Mouse (Mus musculus) heart, embryonic 16.5 days (tissue): ENCODE data around the gene Ntan1. TPM values are rescaled to one million over a fixed set of nuclear protein-coding genes. Genes with fewer than 3 reads are reported as not detected.

Experiments used
- ATAC-seq: fragments of 200-750 bp; cut with Nextera tagmentation; replicated peaks from 2 replicates; pipeline ENCODE4 v1.8.0; 2017; ENCODE audit warnings: moderate number of reproducible peaks; ENCODE audit not compliant: insufficient read depth, low FRiP score; ENCODE audit errors: extremely low read depth
- H3K27ac ChIP-seq: fragments of 300-500 bp; sonication (generic); 2 replicates; pipeline ENCODE4 v1.5.1; 2014; ENCODE audit warnings: mild to moderate bottlenecking, low read length, control low read depth, moderate library complexity
- H3K27me3 ChIP-seq: fragments of 300-500 bp; sonication (generic); 2 replicates; pipeline ENCODE4 v1.6.1; 2014; ENCODE audit warnings: low read length, mixed read lengths; ENCODE audit not compliant: control insufficient read depth, insufficient read depth
- H3K36me3 ChIP-seq: fragments of 300-500 bp; sonication (generic); 2 replicates; pipeline ENCODE4 v1.6.1; 2014; ENCODE audit not compliant: control insufficient read depth, insufficient read depth
- H3K4me1 ChIP-seq: fragments of 300-500 bp; sonication (generic); 2 replicates; pipeline ENCODE4 v1.6.1; 2014; ENCODE audit warnings: low read length, mixed read lengths; ENCODE audit not compliant: control insufficient read depth, insufficient read depth
- H3K4me2 ChIP-seq: fragments of 300-500 bp; sonication (generic); 2 replicates; pipeline ENCODE4 v1.6.1; 2014; ENCODE audit warnings: low read depth, mild to moderate bottlenecking, control low read depth, low read length
- H3K4me3 ChIP-seq: fragments of 300-500 bp; sonication (generic); 2 replicates; pipeline ENCODE4 v1.5.1; 2014; ENCODE audit warnings: mild to moderate bottlenecking, control low read depth, low read length
- H3K9ac ChIP-seq: fragments of 300-500 bp; sonication (generic); 2 replicates; pipeline ENCODE4 v1.6.1; 2014; ENCODE audit warnings: low read length, control low read depth
- H3K9me3 ChIP-seq: fragments of 300-500 bp; sonication (generic); replicated peaks from 2 replicates; pipeline ENCODE4 v1.6.1; 2016; ENCODE audit warnings: low read length; ENCODE audit not compliant: control insufficient read depth
- WGBS: fragments of 180-500 bp; shearing (Covaris S2); extraction: QIAGEN DNeasy Blood & Tissue Kit; methylation state at CpG from one replicate; pipeline ENCODE4 v1.1.7; 2014; 5-methylcytosine and 5-hydroxymethylcytosine counted together
- polyA plus RNA-seq: library from polyadenylated mRNA; unstranded; fragments of >200 nt; fragmentation: Nextera tagmentation; extraction: Ambion mirVana; gene quantifications from 2 replicates; pipeline ENCODE4 v1.2.1, GENCODE M21; 2015

Ntan1 gene
- polyA plus RNA-seq, 1 experiment from 2014 or later, result 145 TPM

DNA sequence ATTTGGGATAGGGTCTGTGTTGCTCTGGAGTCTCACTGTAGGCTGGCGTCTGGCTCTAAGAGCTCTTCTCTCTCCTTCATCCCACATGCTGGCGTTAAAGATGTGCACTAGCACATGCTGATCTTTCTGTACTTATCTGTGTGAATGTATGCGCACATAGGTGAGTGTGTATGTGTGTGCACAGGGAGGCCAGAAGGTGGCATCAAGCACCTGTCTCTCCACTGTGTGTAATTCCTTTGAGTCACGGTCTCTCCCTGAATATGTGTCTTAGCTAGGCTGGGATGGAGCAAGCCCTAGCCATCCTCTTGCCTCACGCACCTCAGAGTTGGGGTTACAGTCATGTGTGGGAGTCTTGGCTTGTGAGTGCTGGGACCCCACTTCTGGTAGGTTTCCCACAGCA is 2.1 kb downstream of the Ntan1 start:
- 97% methylated on average over 5 of the region's 5 CpGs for WGBS
- Histone ChIP-seq H3K27ac (no peak overlapping the region), H3K9me3 (no peaks in the 10 kb centered on the region), H3K4me3 (no peak overlapping the region), H3K27me3 (no peaks in the 10 kb centered on the region), H3K4me2 (peak overlapping the region; percentile 87; the same call in 1 of the 2 replicates), H3K4me1 (peaks cover 15% of the 10 kb centered on the region), H3K9ac (no peak overlapping the region), H3K36me3 (no peaks in the 10 kb centered on the region)
- ATAC-seq, result no peak

DNA sequence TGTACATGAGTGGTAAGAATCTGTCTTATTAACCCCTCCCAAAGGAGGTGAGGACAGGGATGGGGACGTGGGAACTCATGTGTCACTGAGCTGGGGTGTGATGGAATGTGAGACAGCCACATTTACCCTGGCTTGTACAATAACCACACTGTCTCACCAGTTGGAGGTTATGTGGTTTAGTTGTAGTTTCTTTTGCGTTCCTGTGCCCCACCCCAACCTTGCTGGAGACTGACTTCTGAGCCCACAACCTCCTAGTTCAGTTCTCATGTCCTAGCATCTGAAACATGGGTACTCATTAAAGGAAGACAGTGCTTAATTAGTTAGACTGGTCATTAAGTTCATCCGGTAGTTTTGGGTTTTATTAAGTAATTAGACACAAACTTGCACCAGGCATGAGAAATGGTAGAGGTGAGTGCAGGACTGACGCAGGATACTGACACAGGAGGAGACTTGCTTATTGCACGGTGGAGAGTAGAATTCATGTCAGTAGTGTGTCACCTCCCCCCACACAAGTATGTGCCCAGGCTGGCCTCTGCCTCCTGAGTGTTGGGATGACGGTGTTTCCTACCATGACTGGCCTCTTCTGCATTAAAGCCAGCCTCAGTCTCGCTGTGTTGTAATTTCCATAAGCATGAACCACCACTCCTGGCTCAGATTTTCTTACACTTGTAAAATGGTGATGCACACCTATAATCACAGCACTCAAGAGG is 7.3 kb downstream of the Ntan1 start:
- WGBS, result 50% methylated on average over 7 of the region's 7 CpGs
- Histone ChIP-seq H3K4me2 (no peak overlapping the region), H3K4me3 (no peak overlapping the region), H3K36me3 (peaks cover 27% of the 10 kb centered on the region), H3K27ac (no peak overlapping the region), H3K27me3 (no peaks in the 10 kb centered on the region), H3K4me1 (peaks cover 6% of the 10 kb centered on the region), H3K9me3 (no peaks in the 10 kb centered on the region), H3K9ac (no peak overlapping the region)
- ATAC-seq, result no peak

DNA sequence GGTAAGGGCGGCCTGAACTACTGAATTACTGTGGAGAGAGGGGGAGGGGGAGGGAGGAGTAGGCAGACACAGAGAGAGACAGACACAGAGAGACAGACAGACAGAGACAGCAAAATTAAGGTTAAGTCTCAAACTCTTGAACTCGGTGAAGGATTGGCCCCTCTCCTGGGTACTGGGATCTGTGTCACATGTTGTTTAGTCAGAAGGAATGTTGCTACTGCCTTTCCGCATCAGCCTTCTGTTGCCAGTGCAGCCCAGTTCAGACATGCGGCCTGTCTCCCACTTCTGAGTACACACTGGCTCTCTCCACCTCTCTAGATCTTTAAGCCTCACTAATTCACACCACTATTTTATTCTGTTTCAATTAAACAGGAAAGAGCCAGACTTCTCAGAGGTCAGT is 7.9 kb downstream of the Ntan1 start:
- H3K4me3 ChIP-seq, result no peak overlapping the region
- no peak overlapping the region for H3K4me2 ChIP-seq
- H3K36me3 ChIP-seq, result peaks cover 31% of the 10 kb centered on the region
- no peaks in the 10 kb centered on the region for H3K9me3 ChIP-seq
- no peak overlapping the region for H3K27ac ChIP-seq
- H3K27me3 ChIP-seq, result no peaks in the 10 kb centered on the region
- ATAC-seq, result no peak
- H3K4me1 ChIP-seq, result peaks cover 6% of the 10 kb centered on the region
- no peak overlapping the region for H3K9ac ChIP-seq
- 69% methylated on average over 4 of the region's 4 CpGs for WGBS

DNA sequence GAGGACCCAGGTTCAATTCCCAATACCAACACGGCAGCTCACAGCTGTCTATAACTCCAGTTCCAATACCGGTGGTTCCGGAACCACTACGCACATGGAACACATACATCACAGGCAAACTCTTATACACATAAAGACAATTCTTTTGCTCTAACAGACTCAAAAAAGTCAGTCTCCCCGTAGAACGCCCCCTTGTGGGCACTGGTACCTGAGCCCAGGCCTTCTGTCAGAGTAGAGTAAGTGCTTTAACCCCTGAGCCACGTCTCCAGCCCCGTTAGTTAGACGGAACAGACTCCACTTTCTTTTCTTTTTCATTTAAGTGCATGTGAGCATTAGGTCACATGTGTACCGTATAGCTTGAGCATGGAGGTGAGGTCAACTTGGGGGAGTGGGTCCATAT is 11.8 kb downstream of the Ntan1 start:
- Histone ChIP-seq H3K4me2 (no peak overlapping the region), H3K9me3 (no peaks in the 10 kb centered on the region), H3K27me3 (no peaks in the 10 kb centered on the region), H3K4me3 (no peak overlapping the region), H3K27ac (no peak overlapping the region), H3K4me1 (peaks cover 5% of the 10 kb centered on the region), H3K9ac (no peak overlapping the region), H3K36me3 (peaks cover 58% of the 10 kb centered on the region)
- 87% methylated on average over 10 of the region's 10 CpGs for WGBS
- ATAC-seq, result no peak

DNA sequence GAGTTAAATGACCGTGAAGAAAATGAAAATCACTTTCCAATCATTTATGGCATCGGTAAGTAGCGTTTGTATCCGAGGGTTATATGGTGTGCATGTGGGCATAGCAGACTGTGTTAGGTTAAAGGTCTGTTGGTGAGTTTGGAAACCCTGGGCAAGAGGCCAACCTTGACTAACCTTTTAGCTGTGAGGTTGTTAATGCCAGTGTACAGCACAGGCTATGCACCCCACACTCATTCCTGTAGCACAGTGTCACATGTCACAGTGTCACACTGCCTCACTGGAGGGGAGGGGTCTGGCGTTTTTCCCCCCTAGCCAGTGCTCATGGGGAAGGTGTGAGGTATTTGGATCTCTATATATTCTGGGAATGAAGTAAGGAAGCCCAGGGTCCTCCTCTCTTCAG is 13.0 kb downstream of the Ntan1 start:
- Histone ChIP-seq H3K4me1 (no peaks in the 10 kb centered on the region), H3K4me2 (no peak overlapping the region), H3K9ac (no peak overlapping the region), H3K4me3 (no peak overlapping the region), H3K27ac (no peak overlapping the region), H3K27me3 (no peaks in the 10 kb centered on the region), H3K9me3 (no peaks in the 10 kb centered on the region), H3K36me3 (peaks cover 68% of the 10 kb centered on the region)
- WGBS, result 84% methylated on average over 5 of the region's 5 CpGs
- ATAC-seq, result no peak

DNA sequence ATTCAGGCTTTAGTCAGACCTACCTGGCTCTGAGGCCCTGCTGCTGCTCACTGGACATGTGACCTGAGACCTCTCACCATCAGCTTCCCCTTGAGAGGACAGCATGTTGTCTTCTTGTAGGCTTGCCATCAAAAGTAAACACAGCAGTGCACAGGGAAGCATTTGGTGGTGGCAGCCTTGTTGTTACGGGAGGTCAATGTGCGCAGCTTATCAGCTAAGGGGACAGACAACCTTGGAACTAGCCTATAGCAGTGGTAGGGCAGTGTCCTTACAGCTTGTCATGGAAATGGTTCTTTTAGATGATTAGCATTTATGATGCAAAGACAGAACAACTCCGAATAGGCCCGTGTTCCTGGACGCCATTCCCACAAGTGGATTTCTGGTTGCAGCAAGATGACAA is 15.7 kb downstream of the Ntan1 start:
- Histone ChIP-seq H3K9ac (no peak overlapping the region), H3K4me2 (no peak overlapping the region), H3K4me3 (no peak overlapping the region), H3K27ac (no peak overlapping the region), H3K4me1 (no peaks in the 10 kb centered on the region), H3K27me3 (no peaks in the 10 kb centered on the region), H3K36me3 (peaks cover 76% of the 10 kb centered on the region), H3K9me3 (no peaks in the 10 kb centered on the region)
- WGBS, result 94% methylated on average over 5 of the region's 5 CpGs
- ATAC-seq, result no peak

DNA sequence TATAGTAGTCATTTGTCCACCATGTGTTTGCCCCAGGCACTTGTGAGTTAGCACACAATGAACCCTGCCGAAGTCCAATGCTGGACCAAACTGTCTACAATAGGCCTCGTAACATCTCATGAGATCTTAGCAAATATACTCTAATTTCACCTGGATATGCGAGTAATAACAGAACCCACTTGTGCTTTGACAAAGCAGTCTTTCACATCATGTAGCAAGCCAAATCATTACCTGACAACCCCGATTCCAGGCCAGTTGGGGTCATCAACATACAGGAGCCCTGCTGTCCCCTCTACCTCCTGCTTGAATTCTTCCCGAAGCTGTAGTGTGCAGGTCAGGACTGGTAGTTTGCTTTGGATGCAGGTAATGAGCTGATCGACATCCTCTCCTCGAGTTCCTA is 21.4 kb downstream of the Ntan1 start:
- no peak for ATAC-seq
- WGBS, result 87% methylated on average over 7 of the region's 7 CpGs
- peaks cover 61% of the 10 kb centered on the region for H3K36me3 ChIP-seq

DNA sequence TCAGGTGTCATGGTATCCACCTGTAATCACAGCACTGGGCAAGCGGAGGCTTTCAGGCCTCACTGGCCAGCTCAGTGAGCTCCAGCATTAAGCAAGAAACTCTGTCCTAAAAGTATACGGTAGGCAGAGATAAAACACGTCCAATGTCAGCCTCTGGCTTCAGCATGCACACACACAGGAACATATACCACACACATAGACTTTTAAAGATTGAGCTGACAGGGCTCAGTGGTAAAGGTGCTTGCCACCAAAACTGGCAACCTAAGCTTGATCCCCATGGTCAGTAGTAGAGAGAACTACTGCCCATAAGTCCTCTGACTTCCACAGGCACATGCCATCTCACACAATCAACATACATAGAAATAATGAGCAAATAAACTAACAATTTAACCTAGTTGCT is 22.3 kb downstream of the Ntan1 start:
- Histone ChIP-seq H3K4me1 (no peaks in the 10 kb centered on the region; the same call in 1 of the 2 replicates), H3K27me3 (no peaks in the 10 kb centered on the region), H3K36me3 (peaks cover 61% of the 10 kb centered on the region), H3K9ac (no peak overlapping the region), H3K9me3 (no peaks in the 10 kb centered on the region), H3K4me3 (no peak overlapping the region), H3K4me2 (no peak overlapping the region), H3K27ac (no peak overlapping the region)
- WGBS, result 92% methylated on average over 3 of the region's 3 CpGs
- ATAC-seq, result no peak

More for the DNA sequence above, 21.4 kb downstream of the Ntan1 start:
- Histone ChIP-seq H3K27ac (no peak overlapping the region), H3K9me3 (no peaks in the 10 kb centered on the region), H3K27me3 (no peaks in the 10 kb centered on the region), H3K4me1 (no peaks in the 10 kb centered on the region; the same call in 1 of the 2 replicates), H3K4me2 (no peak overlapping the region), H3K4me3 (no peak overlapping the region), H3K9ac (no peak overlapping the region)

DNA sequence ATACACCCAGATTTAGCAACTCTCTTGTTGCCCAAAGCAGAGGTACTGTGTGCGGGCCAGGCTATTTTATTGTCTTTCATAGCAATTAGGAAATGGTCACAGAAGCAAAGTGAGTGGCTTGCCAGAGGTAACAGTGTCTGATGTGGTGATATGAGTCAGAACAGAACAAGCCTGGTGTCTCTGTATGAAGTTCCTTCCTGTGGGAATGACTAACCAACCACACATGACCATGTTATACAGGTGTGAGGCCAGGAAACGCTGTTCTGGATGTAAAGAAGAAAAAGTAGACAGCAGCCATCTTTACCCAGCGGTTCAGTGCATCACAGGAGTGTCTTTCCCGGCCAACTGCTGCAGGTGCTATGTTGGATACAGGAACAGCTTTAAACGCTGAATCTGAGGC is 26.4 kb downstream of the Ntan1 start:
- WGBS, result 92% methylated on average over 5 of the region's 5 CpGs
- H3K36me3 ChIP-seq, result peaks cover 31% of the 10 kb centered on the region
- no peak for ATAC-seq
- no peak overlapping the region for H3K4me3 ChIP-seq
- no peaks in the 10 kb centered on the region for H3K9me3 ChIP-seq
- H3K27ac ChIP-seq, result no peak overlapping the region
- H3K4me2 ChIP-seq, result no peak overlapping the region
- H3K4me1 ChIP-seq, result no peaks in the 10 kb centered on the region; the same call in 1 of the 2 replicates
- no peaks in the 10 kb centered on the region for H3K27me3 ChIP-seq
- H3K9ac ChIP-seq, result no peak overlapping the region
